Mouse (Mus musculus) kidney, adult 2 months (tissue): ENCODE results near the gene Ghrh.

Experiments used
- CTCF ChIP-seq: fragments of 200-500 bp; conservative IDR thresholded peaks from 2 replicates; pipeline ENCODE4 v1.5.1; 2011; ENCODE audit warnings: low read depth, mild to moderate bottlenecking, control low read depth, low read length, moderate library complexity, mixed read lengths; ENCODE audit not compliant: insufficient read depth, insufficient read length
- POLR2A ChIP-seq: fragments of 200-500 bp; IDR thresholded peaks from one replicate; pipeline ENCODE4 v1.6.1; 2011; ENCODE audit warnings: low read depth, low read length, control low read depth

DNA sequence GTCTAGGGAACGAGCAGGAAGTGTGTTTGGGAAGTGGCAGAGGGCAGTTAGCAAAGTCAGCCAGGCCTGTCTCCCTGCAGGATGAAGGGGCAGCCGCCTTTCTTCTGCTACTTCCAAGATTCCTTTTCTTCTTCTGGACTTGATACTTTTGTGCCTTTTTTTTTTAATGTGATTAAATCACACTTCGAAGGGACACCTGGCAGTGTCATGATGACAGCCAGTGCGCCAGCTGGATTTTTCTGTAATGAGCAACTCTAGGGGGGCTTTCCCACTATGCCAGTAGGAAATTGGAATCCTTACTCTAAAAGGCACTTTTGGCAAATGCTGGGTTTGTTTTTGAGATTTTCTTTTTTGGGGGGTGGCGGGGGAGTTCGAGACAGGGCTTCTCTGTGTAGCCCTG lies 31.8 kb downstream of the Ghrh start:
- no peak for TF ChIP-seq POLR2A
- no peak for TF ChIP-seq CTCF
